Mouse (Mus musculus) adrenal gland, postnatal 10 days (tissue): ENCODE measurements around the gene Glce. TPM values are rescaled to one million over a fixed set of nuclear protein-coding genes. Genes with fewer than 3 reads are reported as not detected.

Experiments
- DNase-seq: peaks from one replicate; pipeline ENCODE4 v3.0.0; 2021; ENCODE audit warnings: mixed read lengths
- microRNA-seq: library from miRNA; unstranded; fragments of <30 nt; microRNA quantifications from one replicate; pipeline ENCODE4 v1.2.0, GENCODE M21; 2021
- total RNA-seq, 2 experiments: library from RNA; stranded (reverse); gene quantifications; 2 replicates each; pipeline ENCODE4 v1.2.3; 2021

The Glce gene
- total RNA-seq, 2 experiments from 2014 or later: 23.2 to 25.1 TPM

- DNase-seq: no peak
Measured at GRCm38 (mm10) chr9:62028072-62028471, 94.4 kb downstream of the Glce start.

- DNase-seq: peak; percentile 79
Measured at GRCm38 (mm10) chr9:62026600-62026999, 95.9 kb downstream of the Glce start, which contains the start of gene Paqr5. Gene Paqr5 (minus strand): TSS chr9:62026856.

GRCm38 (mm10) chr9:62025056-62025455 is 97.4 kb downstream of the Glce start:
- DNase-seq: no peak

GRCm38 (mm10) chr9:62023879-62024278 is 98.6 kb downstream of the Glce start:
- no peak for DNase-seq

GRCm38 (mm10) chr9:62022961-62023680 is 99.3 kb downstream of the Glce start:
- peak; percentile 61 for DNase-seq

- DNase-seq: no peak
Measured at GRCm38 (mm10) chr9:62021583-62022120, 100.8 kb downstream of the Glce start.

- no peak for DNase-seq
Measured at GRCm38 (mm10) chr9:62020259-62020658, 102.2 kb downstream of the Glce start.

GRCm38 (mm10) chr9:62018229-62019093 is 104.0 kb downstream of the Glce start:
- DNase-seq: peak; percentile 30

GRCm38 (mm10) chr9:62017329-62017728 is 105.1 kb downstream of the Glce start:
- DNase-seq: no peak

GRCm38 (mm10) chr9:62015504-62015903 is 107.0 kb downstream of the Glce start:
- DNase-seq: no peak

GRCm38 (mm10) chr9:62013316-62014097 is 108.9 kb downstream of the Glce start:
- DNase-seq: no peak

GRCm38 (mm10) chr9:62008360-62008759 is 114.1 kb downstream of the Glce start:
- no peak for DNase-seq

Small RNA genes lying within 50 kb of the gene (microRNA-seq; reads per million reads assigned to microRNA genes)
- 9.2 reads per million, percentile 15 among the genes with 10 or more reads in this experiment for gene Mir5133

Other genes starting within 250 kb of the Glce start
- gene Rplp1, start 208.1 kb downstream of the Glce start, total RNA-seq: 1,000 to 10,000 TPM; 2,187 to 2,232 TPM
- gene Kif23, start 175.9 kb downstream of the Glce start, total RNA-seq: 10 to 100 TPM; 21.5 to 38.3 TPM
- under 1 TPM; 0.48 to 0.51 TPM for gene Paqr5, start 95.8 kb downstream of the Glce start, total RNA-seq
- gene Spesp1, start 159.6 kb upstream of the Glce start, total RNA-seq: not detected
- gene Anp32a, start 218.6 kb upstream of the Glce start, total RNA-seq: 100 to 1,000 TPM; 274 to 316 TPM